Mouse (Mus musculus) central nervous system, embryonic 11.5 days (tissue): ENCODE measurements around the gene 4930516K23Rik. TPM values are rescaled to one million over a fixed set of nuclear protein-coding genes. Genes with fewer than 3 reads are reported as not detected.

Source experiments
- polyA plus RNA-seq: library from polyadenylated mRNA; depleted of rRNA; stranded (reverse); fragments of >200 nt; gene quantifications from 2 replicates; pipeline ENCODE4 v1.2.3, GENCODE M21; 2012; rRNA removed

4930516K23Rik gene
- not detected in 2 replicates for polyA plus RNA-seq

DNA sequence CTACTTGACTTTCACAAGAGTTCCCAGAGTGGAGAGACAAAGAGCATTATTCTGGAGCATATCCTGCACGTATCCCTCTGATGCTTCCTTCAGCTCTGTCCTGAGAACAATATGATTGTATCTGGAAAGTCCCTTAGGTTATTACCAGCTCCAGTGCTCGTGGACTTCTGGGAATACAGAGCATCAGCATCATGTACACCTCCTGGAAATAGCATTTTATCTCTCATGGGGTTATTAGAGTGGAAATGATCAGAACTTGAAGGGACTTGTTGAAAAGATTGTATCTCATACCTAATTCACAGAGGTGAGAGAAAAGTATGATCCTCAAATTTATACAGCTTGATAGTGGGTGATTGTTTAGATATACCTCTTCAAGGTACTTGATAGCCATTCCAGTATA lies at the start of gene 4930516K23Rik:
Gene 4930516K23Rik (minus strand): TSS at position 101 of the 400 bp plus-strand sequence.

DNA sequence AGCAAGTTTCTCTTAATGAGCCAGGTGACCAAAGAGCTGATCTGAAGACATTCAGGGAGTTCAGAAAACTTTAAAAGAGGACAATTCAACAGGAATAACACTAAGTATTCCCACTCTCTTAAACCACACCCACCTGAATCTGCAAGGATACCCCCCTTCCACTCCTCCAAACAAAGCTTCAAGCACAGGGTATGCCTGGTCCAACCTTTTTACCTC lies 43.4 kb upstream of the 4930516K23Rik start, which contains the start of gene Olfr646:
Gene Olfr646 (plus strand): TSS at position 117 of the 216 bp plus-strand sequence.

DNA sequence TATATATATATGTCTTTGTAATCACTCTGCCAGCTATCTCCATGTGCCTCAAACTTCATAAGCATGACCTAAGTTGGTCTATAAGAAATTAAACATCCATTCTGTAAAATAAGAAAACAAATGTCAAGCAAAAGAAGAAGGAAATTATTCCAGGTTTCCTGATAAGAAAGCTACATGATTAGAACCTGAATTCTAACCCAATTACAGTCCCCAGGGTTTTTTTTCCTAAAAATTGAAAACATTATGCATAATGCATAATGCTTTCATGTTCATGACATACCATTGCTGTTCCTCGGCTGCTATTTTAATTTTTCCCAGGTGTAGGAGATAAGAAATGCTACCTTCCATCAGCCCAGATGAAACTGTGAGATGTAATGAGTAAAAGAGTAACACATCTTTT lies 24.1 kb upstream of the 4930516K23Rik start, which contains the start of gene Olfr645:
Gene Olfr645 (minus strand): TSS at position 101 of the 400 bp plus-strand sequence.

GRCm38 (mm10) chr7:104071769-104072168 lies 10.5 kb upstream of the 4930516K23Rik start, which contains the start of gene Olfr644:
Gene Olfr644 (minus strand): TSS chr7:104071869.

DNA sequence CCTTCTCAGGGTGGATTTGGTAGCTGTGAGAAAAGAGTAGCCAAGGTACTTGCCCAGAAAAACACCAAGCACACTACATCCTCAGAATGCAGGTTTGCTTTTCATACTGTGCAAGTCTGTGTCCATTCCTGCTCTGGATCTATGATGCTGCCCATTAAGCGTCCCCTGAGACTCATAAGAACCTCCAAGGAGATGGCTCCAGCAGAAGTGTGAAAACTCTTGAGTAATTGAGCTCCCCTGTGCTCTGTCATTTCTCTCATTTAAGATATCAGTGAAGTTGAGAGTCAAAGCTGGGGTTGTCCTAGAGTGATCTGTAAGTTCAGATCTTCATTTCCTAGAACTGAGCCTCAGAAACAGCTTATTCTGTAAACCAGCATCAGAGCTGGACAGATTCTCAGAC lies 8.7 kb downstream of the 4930516K23Rik start, which contains the start of gene Olfr642:
Gene Olfr642 (minus strand): TSS at position 101 of the 400 bp plus-strand sequence.

DNA sequence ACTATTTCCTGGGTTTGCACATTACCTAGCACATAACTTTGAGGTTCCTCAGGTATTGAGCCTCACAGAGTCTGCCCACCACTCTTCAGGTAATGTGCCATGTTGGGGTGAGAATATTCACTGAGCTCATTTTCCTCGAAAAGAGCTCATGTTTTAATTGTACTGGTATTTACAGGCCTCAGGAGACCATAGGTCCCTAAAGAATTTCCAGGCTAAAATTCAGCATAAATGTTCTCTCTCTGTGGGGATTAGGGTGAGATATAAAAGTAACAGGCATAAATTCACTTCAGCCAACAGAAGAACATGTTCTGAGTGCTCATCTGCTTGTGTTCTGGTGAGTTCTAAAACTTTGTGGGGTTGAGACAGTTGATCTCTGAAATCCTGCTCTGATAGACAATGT lies 26.1 kb downstream of the 4930516K23Rik start, which contains the start of gene Olfr641:
Gene Olfr641 (plus strand): TSS at position 301 of the 400 bp plus-strand sequence.

GRCm38 (mm10) chr7:104025473-104025872 lies 35.8 kb downstream of the 4930516K23Rik start, which contains the start of gene Olfr640:
Gene Olfr640 (minus strand): TSS chr7:104025573.

DNA sequence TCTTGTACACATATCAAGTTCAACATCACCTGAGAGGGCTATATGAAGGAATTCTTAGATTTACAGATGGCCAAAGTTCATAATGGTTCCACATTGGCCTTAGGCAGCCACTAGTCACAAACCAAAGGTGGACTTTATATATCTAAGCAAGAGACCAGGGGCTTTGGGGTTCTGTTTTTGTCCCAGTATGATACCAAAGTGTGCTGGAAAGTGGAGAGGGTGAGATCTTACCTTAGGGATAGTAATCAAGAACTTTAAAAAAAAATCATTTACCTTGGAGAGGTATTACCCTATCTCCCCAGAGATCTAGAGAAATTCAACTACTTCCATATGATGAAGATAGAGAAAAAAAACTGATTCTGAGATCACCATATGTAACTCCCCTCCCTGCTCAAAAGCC lies 44.0 kb downstream of the 4930516K23Rik start, which contains the start of gene Olfr639:
Gene Olfr639 (minus strand): TSS at position 101 of the 400 bp plus-strand sequence.

Other genes with a start within 250 kb of the 4930516K23Rik start
- 1,727 and 2,114 TPM in 2 replicates for gene Hbb-bt, start 247.4 kb downstream of the 4930516K23Rik start, polyA plus RNA-seq
- gene Hbb-bs, start 233.3 kb downstream of the 4930516K23Rik start, polyA plus RNA-seq, result 1,278 and 2,335 TPM in 2 replicates
- 0.40 TPM in 1 of 2 replicates, not detected in the other for gene Hbb-bh2, start 220.9 kb downstream of the 4930516K23Rik start, polyA plus RNA-seq
- 1,953 and 3,124 TPM in 2 replicates for gene Hbb-bh1, start 218.3 kb downstream of the 4930516K23Rik start, polyA plus RNA-seq
- gene Hbb-y, start 208.2 kb downstream of the 4930516K23Rik start, polyA plus RNA-seq, result 10,518 and 17,284 TPM in 2 replicates
- gene Olfr66, start 175.2 kb downstream of the 4930516K23Rik start, polyA plus RNA-seq, result not detected in 2 replicates
- not detected in 2 replicates for gene Olfr64, start 167.0 kb downstream of the 4930516K23Rik start, polyA plus RNA-seq
- not detected in 2 replicates for gene Olfr65, start 158.0 kb downstream of the 4930516K23Rik start, polyA plus RNA-seq
- not detected in 2 replicates for gene Olfr631, start 132.6 kb downstream of the 4930516K23Rik start, polyA plus RNA-seq
- gene Olfr632, start 127.1 kb downstream of the 4930516K23Rik start, polyA plus RNA-seq, result 0.11 and 0.36 TPM in 2 replicates
- gene Olfr633, start 117.0 kb downstream of the 4930516K23Rik start, polyA plus RNA-seq, result not detected in 2 replicates
- not detected in 2 replicates for gene Olfr635, start 90.3 kb downstream of the 4930516K23Rik start, polyA plus RNA-seq
- not detected in 2 replicates for gene Olfr638, start 62.7 kb downstream of the 4930516K23Rik start, polyA plus RNA-seq
- not detected in 2 replicates for gene Olfr639, start 44.1 kb downstream of the 4930516K23Rik start, polyA plus RNA-seq
- gene Olfr640, start 35.9 kb downstream of the 4930516K23Rik start, polyA plus RNA-seq, result not detected in 2 replicates
- gene Olfr641, start 26.0 kb downstream of the 4930516K23Rik start, polyA plus RNA-seq, result not detected in 2 replicates
- not detected in 2 replicates for gene Olfr642, start 8.8 kb downstream of the 4930516K23Rik start, polyA plus RNA-seq
- gene Olfr644, start 10.4 kb upstream of the 4930516K23Rik start, polyA plus RNA-seq, result not detected in 2 replicates
- gene Olfr645, start 24.0 kb upstream of the 4930516K23Rik start, polyA plus RNA-seq, result not detected in 2 replicates
- not detected in 2 replicates for gene Olfr646, start 43.4 kb upstream of the 4930516K23Rik start, polyA plus RNA-seq
- gene Ubqln5, start 68.4 kb upstream of the 4930516K23Rik start, polyA plus RNA-seq, result not detected in 2 replicates
- gene Olfr643, start 76.0 kb upstream of the 4930516K23Rik start, polyA plus RNA-seq, result not detected in 2 replicates
- not detected in 2 replicates for gene Ubqln3, start 81.8 kb upstream of the 4930516K23Rik start, polyA plus RNA-seq
- not detected in 2 replicates for gene Ubqlnl, start 89.1 kb upstream of the 4930516K23Rik start, polyA plus RNA-seq
- 0.02 TPM in 1 of 2 replicates, not detected in the other for gene Olfm5, start 103.4 kb upstream of the 4930516K23Rik start, polyA plus RNA-seq
- 0.01 and 0.07 TPM in 2 replicates for gene Olfr648, start 121.9 kb upstream of the 4930516K23Rik start, polyA plus RNA-seq
- gene Olfr649, start 134.5 kb upstream of the 4930516K23Rik start, polyA plus RNA-seq, result not detected in 2 replicates
- gene Trim6, start 157.3 kb upstream of the 4930516K23Rik start, polyA plus RNA-seq, result 2.1 and 3.0 TPM in 2 replicates
- 1.3 and 2.2 TPM in 2 replicates for gene Trim34a, start 183.0 kb upstream of the 4930516K23Rik start, polyA plus RNA-seq
- gene Trim5, start 226.6 kb upstream of the 4930516K23Rik start, polyA plus RNA-seq, result 0.18 and 0.25 TPM in 2 replicates